Mouse (Mus musculus) left cerebral cortex, postnatal 14 days (tissue): ENCODE results near the gene Kpna7. TPM values are rescaled to one million over a fixed set of nuclear protein-coding genes. Genes with fewer than 3 reads are reported as not detected.

Experiments
- DNase-seq, 2 experiments: peaks; one replicate each; pipeline ENCODE4 v3.0.0; 2021 to 2022; ENCODE audit warnings: low spot score in 2 of 2, mixed read lengths in 1 of 2
- intact Hi-C: fragments of 180-260 bp; cut with DNase I; formaldehyde crosslinking; loops from one replicate; pipeline ENCODE4 v1.15.1; 2025
- total RNA-seq, 2 experiments: library from RNA; stranded (reverse); gene quantifications; 2 replicates each; pipeline ENCODE4 v1.2.3; 2021

Kpna7 gene
- total RNA-seq, 2 experiments from 2014 or later: not detected

GRCm38 (mm10) chr5:144942431-144942830 lies 141.4 kb downstream of the Kpna7 start:
- intact Hi-C loops: no loop called here

GRCm38 (mm10) chr5:144940904-144941303 lies 142.9 kb downstream of the Kpna7 start:
- no peak for DNase-seq
- intact Hi-C loops: no loop called here

More at GRCm38 (mm10) chr5:144942431-144942830, 141.4 kb downstream of the Kpna7 start:
- DNase-seq: peak; percentile 32 to 48

- DNase-seq: peak; percentile 43 to 58
Measured at GRCm38 (mm10) chr5:144937304-144937703, 146.5 kb downstream of the Kpna7 start.

More at GRCm38 (mm10) chr5:144937304-144937703, 146.5 kb downstream of the Kpna7 start:
- intact Hi-C loops: no loop called here

Other genes starting within 250 kb of the Kpna7 start
- 10 to 100 TPM; 37.2 to 40.8 TPM for gene Smurf1, start 118.2 kb downstream of the Kpna7 start, total RNA-seq
- not detected for gene Gm4871, start 51.3 kb downstream of the Kpna7 start, total RNA-seq
- not detected for gene 1700018F24Rik, start 41.0 kb downstream of the Kpna7 start, total RNA-seq
- 100 to 1,000 TPM; 202 to 205 TPM for gene Arpc1a, start 200 bp downstream of the Kpna7 start, total RNA-seq
- gene Arpc1b, start 30.2 kb upstream of the Kpna7 start, total RNA-seq: 10 to 100 TPM; 31.3 to 35.0 TPM
- gene Pdap1, start 56.2 kb upstream of the Kpna7 start, total RNA-seq: 10 to 100 TPM; 85.9 to 96.7 TPM
- 10 to 100 TPM; 77.9 to 95.3 TPM for gene Bud31, start 56.3 kb upstream of the Kpna7 start, total RNA-seq
- gene Ptcd1, start 83.1 kb upstream of the Kpna7 start, total RNA-seq: 10 to 100 TPM; 16.4 to 17.7 TPM
- 10 to 100 TPM; 24.0 to 24.2 TPM for gene Cpsf4, start 83.2 kb upstream of the Kpna7 start, total RNA-seq
- gene Atp5j2, start 108.0 kb upstream of the Kpna7 start, total RNA-seq: 100 to 1,000 TPM; 280 to 283 TPM
- gene Zkscan14, start 117.8 kb upstream of the Kpna7 start, total RNA-seq: 10 to 100 TPM in 1 of 2 experiments, 1 to 10 TPM in 1; 9.2 to 10.4 TPM
- 10 to 100 TPM; 11.7 to 12.3 TPM for gene Zkscan5, start 120.5 kb upstream of the Kpna7 start, total RNA-seq
- gene Zfp655, start 147.7 kb upstream of the Kpna7 start, total RNA-seq: 10 to 100 TPM; 23.9 to 26.1 TPM
- 10 to 100 TPM; 17.2 to 18.1 TPM for gene Zscan25, start 196.5 kb upstream of the Kpna7 start, total RNA-seq